Mouse (Mus musculus) megakaryocyte, embryonic 14.5 days (primary cell): ENCODE data around the gene Fam219a. TPM values are rescaled to one million over a fixed set of nuclear protein-coding genes. Genes with fewer than 3 reads are reported as not detected.

Source experiments
- H3K27me3 ChIP-seq: replicated peaks from 2 replicates; pipeline ENCODE3; 2012; ENCODE audit warnings: inconsistent platforms
- H3K36me3 ChIP-seq: replicated peaks from 2 replicates; pipeline ENCODE3; 2012; ENCODE audit warnings: low read length, inconsistent platforms, mixed read lengths
- H3K4me1 ChIP-seq: 2 replicates; pipeline ENCODE4 v1.6.1; 2012; ENCODE audit warnings: inconsistent platforms
- H3K4me3 ChIP-seq: replicated peaks from 2 replicates; pipeline ENCODE3; 2012; ENCODE audit warnings: moderate library complexity, mild to moderate bottlenecking, inconsistent platforms
- H3K9me3 ChIP-seq: 2 replicates; pipeline ENCODE4 v1.6.1; 2012; ENCODE audit warnings: inconsistent platforms
- FLI1 ChIP-seq: IDR thresholded peaks from 2 replicates; pipeline ENCODE4 v1.6.1; 2012; ENCODE audit warnings: low read length, inconsistent platforms, mixed read lengths
- GATA1 ChIP-seq: IDR thresholded peaks from 3 replicates; pipeline ENCODE4 v1.6.1; 2012; ENCODE audit warnings: mixed read lengths, low read length, inconsistent platforms, borderline replicate concordance
- polyA plus RNA-seq: library from polyadenylated mRNA; stranded (reverse); fragments of >175 nt; gene quantifications from 2 replicates; pipeline ENCODE4 v1.2.3, GENCODE M21; 2012; ENCODE audit warnings: low replicate concordance; ENCODE audit not compliant: insufficient read depth

Gene Fam219a
- polyA plus RNA-seq, 1 experiment = 13.5 TPM

- Histone ChIP-seq H3K9me3 (no peaks in the 10 kb centered on the region), H3K36me3 (no peaks in the 10 kb centered on the region), H3K4me3 (no peak overlapping the region), H3K4me1 (peaks cover 26% of the 10 kb centered on the region), H3K27me3 (peaks cover 13% of the 10 kb centered on the region)
- TF ChIP-seq FLI1 (no peak), GATA1 (no peak)
These were observed 14.2 kb downstream of the Fam219a start for GRCm38 (mm10) chr4:41554994-41555663.

GRCm38 (mm10) chr4:41553116-41553515, 16.2 kb downstream of the Fam219a start:
- Histone ChIP-seq H3K9me3 (no peaks in the 10 kb centered on the region), H3K27me3 (peaks cover 10% of the 10 kb centered on the region), H3K4me1 (peaks cover 22% of the 10 kb centered on the region), H3K4me3 (no peak overlapping the region), H3K36me3 (no peaks in the 10 kb centered on the region)
- TF ChIP-seq FLI1 = no peak
- no peak for TF ChIP-seq GATA1

GRCm38 (mm10) chr4:41552529-41552928, 16.8 kb downstream of the Fam219a start:
- peaks cover 22% of the 10 kb centered on the region for H3K4me1 ChIP-seq
- no peak overlapping the region for H3K4me3 ChIP-seq
- H3K36me3 ChIP-seq = no peaks in the 10 kb centered on the region
- 0 out of 2 replicates have a peak, but pooled peaks cover 2% of the 10 kb centered on the region for H3K9me3 ChIP-seq
- no peak for TF ChIP-seq GATA1
- TF ChIP-seq FLI1 = no peak
- H3K27me3 ChIP-seq = peaks cover 9% of the 10 kb centered on the region

- 0 out of 2 replicates have a peak, but pooled peaks cover 2% of the 10 kb centered on the region for H3K9me3 ChIP-seq
- TF ChIP-seq GATA1 = no peak
- no peak for TF ChIP-seq FLI1
- 0 out of 2 replicates have a peak, but pooled peaks cover 2% of the 10 kb centered on the region for H3K4me1 ChIP-seq
- peaks cover 7% of the 10 kb centered on the region for H3K27me3 ChIP-seq
- H3K36me3 ChIP-seq = no peaks in the 10 kb centered on the region
- no peak overlapping the region for H3K4me3 ChIP-seq
These were observed 22.3 kb downstream of the Fam219a start for GRCm38 (mm10) chr4:41547086-41547485.

GRCm38 (mm10) chr4:41545985-41546384, 23.4 kb downstream of the Fam219a start:
- 0 out of 2 replicates have a peak, but pooled peaks cover 2% of the 10 kb centered on the region for H3K9me3 ChIP-seq
- H3K4me1 ChIP-seq = 0 out of 2 replicates have a peak, but pooled peaks cover 2% of the 10 kb centered on the region
- H3K27me3 ChIP-seq = peaks cover 7% of the 10 kb centered on the region
- TF ChIP-seq GATA1 = no peak
- TF ChIP-seq FLI1 = no peak
- H3K4me3 ChIP-seq = peak overlapping the region; percentile 46
- H3K36me3 ChIP-seq = no peaks in the 10 kb centered on the region

GRCm38 (mm10) chr4:41542136-41542535, 27.2 kb downstream of the Fam219a start:
- TF ChIP-seq FLI1 (no peak), GATA1 (no peak)
- H3K4me1 ChIP-seq = 0 out of 2 replicates have a peak, but pooled peaks cover 2% of the 10 kb centered on the region
- H3K9me3 ChIP-seq = peaks cover 3% of the 10 kb centered on the region; the same call in 1 of the 2 replicates
- H3K4me3 ChIP-seq = no peak overlapping the region
- peaks cover 7% of the 10 kb centered on the region for H3K27me3 ChIP-seq
- no peaks in the 10 kb centered on the region for H3K36me3 ChIP-seq

GRCm38 (mm10) chr4:41534866-41535265, 34.5 kb downstream of the Fam219a start:
- no peaks in the 10 kb centered on the region for H3K36me3 ChIP-seq
- no peaks in the 10 kb centered on the region for H3K4me1 ChIP-seq
- no peak overlapping the region for H3K4me3 ChIP-seq
- TF ChIP-seq FLI1 (no peak), GATA1 (no peak)
- no peaks in the 10 kb centered on the region for H3K27me3 ChIP-seq
- H3K9me3 ChIP-seq = peaks cover 3% of the 10 kb centered on the region; the same call in 1 of the 2 replicates

- Histone ChIP-seq H3K9me3 (peaks cover under 1% of the 10 kb centered on the region; the same call in 1 of the 2 replicates), H3K4me3 (no peak overlapping the region), H3K27me3 (peaks cover 3% of the 10 kb centered on the region), H3K4me1 (no peaks in the 10 kb centered on the region), H3K36me3 (no peaks in the 10 kb centered on the region)
- TF ChIP-seq GATA1 = no peak
- TF ChIP-seq FLI1 = no peak
These were observed 36.9 kb downstream of the Fam219a start for GRCm38 (mm10) chr4:41532420-41532819.

- H3K4me1 ChIP-seq = no peaks in the 10 kb centered on the region; the same call in 1 of the 2 replicates
- H3K27me3 ChIP-seq = peaks cover 18% of the 10 kb centered on the region
- no peaks in the 10 kb centered on the region for H3K9me3 ChIP-seq
- TF ChIP-seq FLI1 = no peak
- no peak for TF ChIP-seq GATA1
- H3K4me3 ChIP-seq = no peak overlapping the region
- no peaks in the 10 kb centered on the region for H3K36me3 ChIP-seq
These were observed 41.3 kb downstream of the Fam219a start for GRCm38 (mm10) chr4:41527996-41528395.

- H3K27me3 ChIP-seq = peaks cover 18% of the 10 kb centered on the region
- H3K36me3 ChIP-seq = no peaks in the 10 kb centered on the region
- no peaks in the 10 kb centered on the region for H3K9me3 ChIP-seq
- TF ChIP-seq FLI1 = no peak
- TF ChIP-seq GATA1 = no peak
- H3K4me3 ChIP-seq = no peak overlapping the region
- no peaks in the 10 kb centered on the region; the same call in 1 of the 2 replicates for H3K4me1 ChIP-seq
These were observed 42.3 kb downstream of the Fam219a start for GRCm38 (mm10) chr4:41527076-41527475.

GRCm38 (mm10) chr4:41526553-41526952, 42.8 kb downstream of the Fam219a start:
- no peak overlapping the region for H3K4me3 ChIP-seq
- TF ChIP-seq FLI1 (no peak), GATA1 (no peak)
- H3K36me3 ChIP-seq = no peaks in the 10 kb centered on the region
- H3K27me3 ChIP-seq = peaks cover 22% of the 10 kb centered on the region
- H3K9me3 ChIP-seq = no peaks in the 10 kb centered on the region
- H3K4me1 ChIP-seq = no peaks in the 10 kb centered on the region; the same call in 1 of the 2 replicates
